Mouse (Mus musculus): ENCODE results near the gene Dnajc5. TPM values are rescaled to one million over a fixed set of nuclear protein-coding genes. Genes with fewer than 3 reads are reported as not detected.

Dnajc5 gene
- polyA plus RNA-seq, 1 experiment from 2014 or later, result 70.5 TPM

DNA sequence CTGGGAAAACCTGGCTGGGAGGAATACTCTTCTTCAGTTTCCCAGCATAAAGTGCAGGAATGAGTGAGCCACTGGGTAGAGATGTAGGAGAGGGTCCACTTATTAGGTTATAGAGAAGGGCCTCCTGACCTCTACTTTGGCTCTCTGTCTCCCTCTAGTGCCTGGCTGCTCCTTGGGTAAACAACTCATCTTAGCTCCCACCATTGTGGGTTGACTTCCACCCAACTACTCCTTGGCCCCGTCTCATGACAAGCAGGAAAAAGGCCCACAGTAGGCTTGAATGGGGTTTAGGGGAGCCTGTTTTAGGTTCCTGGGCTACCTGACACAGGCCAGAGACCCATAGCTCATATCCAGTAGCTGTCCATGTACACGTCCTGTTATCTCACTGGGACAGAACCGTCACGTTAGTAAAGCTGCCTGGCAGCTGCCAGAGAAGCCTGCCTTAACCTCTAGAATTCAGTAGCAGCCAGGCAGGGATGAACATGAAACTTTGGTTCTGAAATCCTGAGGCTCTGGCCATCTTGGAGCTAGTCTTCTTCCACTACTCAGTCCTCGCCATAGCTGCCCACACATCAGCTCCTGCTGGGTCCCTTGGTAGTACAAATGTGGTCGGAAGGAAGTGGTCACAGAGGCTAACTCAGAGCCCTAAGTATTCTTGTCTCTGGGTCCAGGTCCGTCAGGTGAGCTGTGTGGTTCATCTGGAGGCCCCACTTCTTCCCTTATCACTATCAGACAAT is 48.2 kb downstream of the Dnajc5 start:
- Histone ChIP-seq H3K9ac (ENCODE audit: low read depth, low read length) (no peak overlapping the region), H3K4me3 (replicated peaks; ENCODE audit: low read depth, low read length) (no peak overlapping the region), H3K27me3 (ENCODE audit: insufficient read depth, low read length) (no peaks in the 10 kb centered on the region), H3K27ac (no peak overlapping the region), H3K9me3 (replicated peaks; ENCODE audit: low read length) (0 out of 2 replicates have a peak, but pooled peaks cover 2% of the 10 kb centered on the region), H3K36me3 (ENCODE audit: insufficient read depth, low read length) (peaks cover 8% of the 10 kb centered on the region; the same call in 1 of the 2 replicates), H3K4me1 (replicated peaks; ENCODE audit: insufficient read depth, low read length) (no peaks in the 10 kb centered on the region), H3K4me2 (ENCODE audit: low read length) (no peak overlapping the region)
- ATAC-seq (replicated peaks; ENCODE audit: low FRiP score, low read depth) (no peak; the same call in 1 of the 2 replicates), DNase-seq (ENCODE audit: low spot score) (peak; percentile 69)
- peak; percentile 76 for TF ChIP-seq CTCF (IDR thresholded peaks at IDR 0.05; ENCODE audit: low read depth)
- 77% methylated on average over 7 of the region's 7 CpGs for WGBS

DNA sequence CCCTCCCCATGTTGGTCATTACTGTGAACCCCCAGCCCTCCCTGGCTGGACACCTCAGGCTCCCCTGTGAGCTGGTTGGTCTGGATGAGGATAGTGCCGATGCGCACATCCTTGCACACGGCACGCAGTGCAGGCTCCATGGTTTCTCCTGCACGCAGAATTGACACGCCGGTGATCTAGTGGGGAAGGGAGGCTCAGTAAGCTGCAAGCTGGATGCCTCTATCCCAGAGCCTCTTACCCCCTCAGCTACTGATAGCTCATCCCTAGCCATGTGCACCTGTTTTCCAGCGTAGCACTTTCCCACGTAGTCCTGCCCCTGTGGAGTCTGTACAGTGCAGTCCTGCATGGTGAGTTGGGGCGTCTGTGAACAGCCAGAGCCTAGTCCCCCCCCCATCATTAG is 49.6 kb downstream of the Dnajc5 start:
- Histone ChIP-seq H3K36me3 (ENCODE audit: insufficient read depth, low read length) (peaks cover 16% of the 10 kb centered on the region; the same call in 1 of the 2 replicates), H3K27ac (no peak overlapping the region), H3K27me3 (ENCODE audit: insufficient read depth, low read length) (no peaks in the 10 kb centered on the region), H3K4me1 (replicated peaks; ENCODE audit: insufficient read depth, low read length) (no peaks in the 10 kb centered on the region), H3K9ac (ENCODE audit: low read depth, low read length) (no peak overlapping the region), H3K4me2 (ENCODE audit: low read length) (no peak overlapping the region), H3K4me3 (replicated peaks; ENCODE audit: low read depth, low read length) (no peak overlapping the region), H3K9me3 (replicated peaks; ENCODE audit: low read length) (0 out of 2 replicates have a peak, but pooled peaks cover 2% of the 10 kb centered on the region)
- 93% methylated on average over 10 of the region's 10 CpGs for WGBS
- ATAC-seq (replicated peaks; ENCODE audit: low FRiP score, low read depth) (no peak), DNase-seq (ENCODE audit: low spot score) (no peak)
- no peak for TF ChIP-seq CTCF (IDR thresholded peaks at IDR 0.05; ENCODE audit: low read depth)

DNA sequence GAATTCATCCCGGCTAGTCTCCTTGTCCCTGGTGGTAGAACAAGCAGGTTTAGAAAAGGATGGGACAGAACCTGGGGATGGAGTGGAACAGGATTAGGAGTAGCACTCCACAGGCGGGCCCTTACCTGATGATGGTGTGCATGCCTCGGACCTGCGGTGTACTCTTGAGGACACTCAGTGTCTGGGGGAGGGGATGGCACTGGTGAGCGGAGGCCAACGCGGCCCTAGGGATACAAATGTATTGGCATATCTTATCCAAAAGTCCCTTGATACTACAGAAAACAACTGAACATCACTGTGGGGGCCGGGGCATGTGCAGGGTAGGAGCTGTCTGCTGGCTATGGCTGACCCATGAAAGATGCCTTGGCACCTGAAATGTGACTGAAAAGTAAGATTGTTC is 50.1 kb downstream of the Dnajc5 start:
- no peak overlapping the region for H3K4me3 ChIP-seq (replicated peaks; ENCODE audit: low read depth, low read length)
- 86% methylated on average over 8 of the region's 8 CpGs for WGBS
- DNase-seq (ENCODE audit: low spot score) (no peak), ATAC-seq (replicated peaks; ENCODE audit: low FRiP score, low read depth) (no peak)
- no peak overlapping the region for H3K4me2 ChIP-seq (ENCODE audit: low read length)
- H3K9me3 ChIP-seq (replicated peaks; ENCODE audit: low read length), result 0 out of 2 replicates have a peak, but pooled peaks cover 2% of the 10 kb centered on the region
- H3K27ac ChIP-seq, result no peak overlapping the region
- H3K9ac ChIP-seq (ENCODE audit: low read depth, low read length), result no peak overlapping the region
- no peaks in the 10 kb centered on the region for H3K27me3 ChIP-seq (ENCODE audit: insufficient read depth, low read length)
- H3K4me1 ChIP-seq (replicated peaks; ENCODE audit: insufficient read depth, low read length), result no peaks in the 10 kb centered on the region
- TF ChIP-seq CTCF (IDR thresholded peaks at IDR 0.05; ENCODE audit: low read depth), result no peak
- peaks cover 16% of the 10 kb centered on the region; the same call in 1 of the 2 replicates for H3K36me3 ChIP-seq (ENCODE audit: insufficient read depth, low read length)

DNA sequence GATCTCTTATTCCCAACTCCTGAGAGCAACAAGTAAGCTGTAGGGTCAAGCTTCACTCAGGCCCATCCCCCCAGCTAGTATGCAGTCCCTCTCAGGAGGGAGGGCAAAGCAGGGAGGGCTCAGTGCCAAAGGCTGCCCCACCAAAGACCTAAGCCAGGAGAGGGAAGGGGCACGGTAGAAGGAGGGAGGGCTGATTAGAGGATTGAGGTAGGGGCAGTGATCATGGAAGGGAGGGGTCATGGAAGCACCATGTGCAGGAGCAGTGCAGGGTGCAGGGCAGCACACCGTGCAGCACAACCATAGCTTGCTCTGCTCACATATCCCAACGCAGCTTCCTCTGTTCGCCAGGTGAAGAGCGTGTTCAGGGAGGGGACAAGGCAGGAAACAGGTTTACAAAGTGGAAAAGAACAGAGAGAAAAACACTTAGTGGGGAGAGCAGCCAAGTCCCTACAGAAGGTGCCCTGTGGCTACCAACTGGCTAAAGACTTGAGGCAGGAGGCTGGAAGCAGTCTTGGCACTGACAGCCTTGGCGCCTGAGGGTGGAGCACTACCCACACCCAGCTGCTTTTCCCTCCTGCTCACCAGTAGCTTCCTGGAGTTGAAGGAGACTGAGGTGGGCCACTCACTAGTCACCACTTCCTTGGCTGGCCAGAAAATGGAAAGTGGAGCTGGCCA is 50.8 kb downstream of the Dnajc5 start:
- H3K36me3 ChIP-seq (ENCODE audit: insufficient read depth, low read length), result peaks cover 16% of the 10 kb centered on the region; the same call in 1 of the 2 replicates
- no peak overlapping the region for H3K27ac ChIP-seq
- H3K4me1 ChIP-seq (replicated peaks; ENCODE audit: insufficient read depth, low read length), result no peaks in the 10 kb centered on the region
- no peaks in the 10 kb centered on the region for H3K27me3 ChIP-seq (ENCODE audit: insufficient read depth, low read length)
- no peak for ATAC-seq (replicated peaks; ENCODE audit: low FRiP score, low read depth)
- no peak overlapping the region for H3K4me3 ChIP-seq (replicated peaks; ENCODE audit: low read depth, low read length)
- no peak for TF ChIP-seq CTCF (IDR thresholded peaks at IDR 0.05; ENCODE audit: low read depth)
- no peak for DNase-seq (ENCODE audit: low spot score)
- 60% methylated on average over 6 of the region's 6 CpGs for WGBS
- H3K4me2 ChIP-seq (ENCODE audit: low read length), result no peak overlapping the region
- H3K9ac ChIP-seq (ENCODE audit: low read depth, low read length), result no peak overlapping the region
- H3K9me3 ChIP-seq (replicated peaks; ENCODE audit: low read length), result no peaks in the 10 kb centered on the region

DNA sequence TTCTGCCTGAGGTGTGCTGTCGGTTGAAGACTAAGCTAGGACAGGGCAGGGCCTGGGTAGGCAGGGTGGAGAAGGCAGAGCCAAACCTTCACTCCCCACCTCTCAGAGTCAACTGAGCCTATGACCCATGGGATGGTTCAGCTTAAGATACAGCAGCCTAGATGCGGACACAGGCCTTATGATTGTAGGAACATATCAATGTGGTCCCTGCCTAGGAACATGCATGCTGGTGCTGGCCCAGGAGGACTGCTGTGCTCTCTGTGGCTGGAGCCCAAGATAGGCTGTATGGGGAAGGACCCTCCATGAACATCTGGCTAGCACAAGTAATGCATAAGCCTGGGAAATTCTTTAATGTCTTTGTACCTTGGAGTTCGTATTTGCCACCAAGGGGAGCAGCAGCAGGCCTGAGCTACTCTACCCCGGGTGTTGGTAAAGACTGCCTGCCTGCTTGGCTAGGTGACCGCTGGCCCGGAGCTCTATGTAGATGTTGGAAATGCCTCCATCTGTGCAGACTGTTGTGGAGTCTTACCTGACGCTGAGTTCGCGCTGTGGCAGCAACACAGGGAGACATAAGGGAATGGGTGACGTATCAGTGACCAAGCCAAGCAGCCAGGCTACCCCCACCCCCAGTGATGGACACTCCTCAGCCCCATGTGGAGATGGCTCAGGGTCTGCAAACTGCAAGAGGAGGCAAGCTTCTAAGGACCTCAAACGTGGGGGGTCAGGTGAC is 51.8 kb downstream of the Dnajc5 start:
- no peaks in the 10 kb centered on the region for H3K27me3 ChIP-seq (ENCODE audit: insufficient read depth, low read length)
- no peak for ATAC-seq (replicated peaks; ENCODE audit: low FRiP score, low read depth)
- no peaks in the 10 kb centered on the region for H3K9me3 ChIP-seq (replicated peaks; ENCODE audit: low read length)
- H3K4me1 ChIP-seq (replicated peaks; ENCODE audit: insufficient read depth, low read length), result no peaks in the 10 kb centered on the region
- no peak overlapping the region for H3K9ac ChIP-seq (ENCODE audit: low read depth, low read length)
- no peak for DNase-seq (ENCODE audit: low spot score)
- WGBS, result 89% methylated on average over 11 of the region's 11 CpGs
- no peak overlapping the region for H3K4me2 ChIP-seq (ENCODE audit: low read length)
- H3K4me3 ChIP-seq (replicated peaks; ENCODE audit: low read depth, low read length), result no peak overlapping the region
- H3K36me3 ChIP-seq (ENCODE audit: insufficient read depth, low read length), result peaks cover 16% of the 10 kb centered on the region; the same call in 1 of the 2 replicates
- no peak for TF ChIP-seq CTCF (IDR thresholded peaks at IDR 0.05; ENCODE audit: low read depth)
- H3K27ac ChIP-seq, result no peak overlapping the region
